Mouse (Mus musculus) C2C12 (cell line): ENCODE data around the gene Nell1. TPM values are rescaled to one million over a fixed set of nuclear protein-coding genes. Genes with fewer than 3 reads are reported as not detected.

Experiments
- H3K27me3 ChIP-seq: one replicate; pipeline ENCODE4 v1.6.1; 2011; ENCODE audit not compliant: control insufficient read depth, insufficient read depth, insufficient read length
- H3K36me3 ChIP-seq: one replicate; pipeline ENCODE4 v1.6.1; 2011; ENCODE audit not compliant: control insufficient read depth, insufficient read depth
- H3K4me3 ChIP-seq: one replicate; pipeline ENCODE4 v1.5.1; 2011; ENCODE audit warnings: mild to moderate bottlenecking, control low read depth; ENCODE audit not compliant: poor library complexity, insufficient read depth, severe bottlenecking
- H3K79me2 ChIP-seq: one replicate; pipeline ENCODE4 v1.6.1; 2011; ENCODE audit not compliant: control insufficient read depth, insufficient read depth
- H3K79me3 ChIP-seq: one replicate; pipeline ENCODE4 v1.6.1; 2011; ENCODE audit warnings: low read depth, control low read depth
- H3ac ChIP-seq: one replicate; pipeline ENCODE3; 2011; ENCODE audit warnings: low read depth; ENCODE audit not compliant: control insufficient read depth, insufficient read length
- CEBPB ChIP-seq: IDR thresholded peaks from one replicate; pipeline ENCODE4 v1.6.1; 2011; ENCODE audit warnings: low read depth, mild to moderate bottlenecking, control low read depth, moderate library complexity
- CTCF ChIP-seq: IDR thresholded peaks from one replicate; pipeline ENCODE4 v1.5.1; 2011; ENCODE audit not compliant: control insufficient read depth, insufficient read depth, insufficient read length
- FOSL1 ChIP-seq: IDR thresholded peaks from one replicate; pipeline ENCODE4 v1.8.0; 2011; ENCODE audit warnings: mild to moderate bottlenecking, low read length; ENCODE audit not compliant: poor library complexity, insufficient read depth, severe bottlenecking
- MAX ChIP-seq: IDR thresholded peaks from one replicate; pipeline ENCODE4 v1.6.1; 2011; ENCODE audit warnings: mild to moderate bottlenecking, control low read depth
- MYOD1 ChIP-seq: IDR thresholded peaks from one replicate; pipeline ENCODE4 v1.6.1; 2011; ENCODE audit warnings: low read depth; ENCODE audit not compliant: control insufficient read depth, insufficient read length
- MYOG ChIP-seq: IDR thresholded peaks from one replicate; pipeline ENCODE4 v1.6.1; 2011; ENCODE audit not compliant: control insufficient read depth, insufficient read length; ENCODE audit errors: extremely low read depth
- USF1 ChIP-seq: IDR thresholded peaks from one replicate; pipeline ENCODE4 v1.6.1; 2011; ENCODE audit warnings: low read depth, mild to moderate bottlenecking, control low read depth, moderate library complexity
- polyA plus RNA-seq: library from polyadenylated mRNA; unstranded; fragments of >200 nt; fragmentation: generic; extraction: Trizol; gene quantifications from one replicate; pipeline ENCODE4 v1.2.1, GENCODE M21; 2012; ENCODE audit warnings: missing spikeins

Gene Nell1
- polyA plus RNA-seq, 1 experiment = not detected

DNA sequence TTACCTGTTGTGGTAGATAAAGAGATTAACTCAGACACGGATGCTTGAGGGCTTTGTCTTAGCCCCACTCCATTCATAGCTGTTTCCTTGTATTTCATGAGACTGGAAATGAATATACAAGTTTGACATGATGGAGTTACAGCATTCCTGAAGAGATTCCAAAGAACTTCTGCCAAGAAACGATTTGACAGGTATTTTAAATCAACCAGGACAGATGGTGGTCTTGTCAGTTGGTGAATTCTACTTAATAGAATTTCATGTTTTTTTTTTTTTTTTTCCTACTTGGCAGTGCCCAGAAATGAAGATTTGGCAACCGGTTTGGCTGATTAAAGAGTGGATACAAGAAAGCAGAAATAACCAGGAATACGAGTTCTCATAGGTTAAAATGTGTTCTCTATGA lies 24.7 kb downstream of the Nell1 start:
- no peaks in the 10 kb centered on the region for H3K79me2 ChIP-seq
- H3K27me3 ChIP-seq = no peaks in the 10 kb centered on the region
- H3K36me3 ChIP-seq = no peaks in the 10 kb centered on the region
- no peaks in the 10 kb centered on the region for H3K79me3 ChIP-seq
- H3K4me3 ChIP-seq = no peak overlapping the region
- no peak for TF ChIP-seq MYOG
- TF ChIP-seq CEBPB = no peak
- TF ChIP-seq CTCF = no peak
- no peak for TF ChIP-seq MAX
- no peak for TF ChIP-seq USF1
- no peak for TF ChIP-seq MYOD1
- TF ChIP-seq FOSL1 = no peak
- no peak overlapping the region for H3ac ChIP-seq

- H3K4me3 ChIP-seq = no peak overlapping the region
- no peaks in the 10 kb centered on the region for H3K79me2 ChIP-seq
- TF ChIP-seq FOSL1 = no peak
- no peak for TF ChIP-seq MYOG
- TF ChIP-seq MAX = no peak
- no peak for TF ChIP-seq CTCF
- TF ChIP-seq USF1 = no peak
- TF ChIP-seq MYOD1 = no peak
- H3ac ChIP-seq = no peak overlapping the region
- H3K36me3 ChIP-seq = no peaks in the 10 kb centered on the region
- H3K79me3 ChIP-seq = no peaks in the 10 kb centered on the region
- no peaks in the 10 kb centered on the region for H3K27me3 ChIP-seq
Measured at GRCm38 (mm10) chr7:50005268-50005667, 30.6 kb downstream of the Nell1 start.

- no peaks in the 10 kb centered on the region for H3K36me3 ChIP-seq
- H3K4me3 ChIP-seq = no peak overlapping the region
- H3K27me3 ChIP-seq = no peaks in the 10 kb centered on the region
- TF ChIP-seq CEBPB (no peak), USF1 (no peak), MYOD1 (no peak), MAX (no peak), MYOG (no peak), FOSL1 (no peak), CTCF (no peak)
- no peaks in the 10 kb centered on the region for H3K79me2 ChIP-seq
- no peak overlapping the region for H3ac ChIP-seq
- H3K79me3 ChIP-seq = no peaks in the 10 kb centered on the region
Measured at GRCm38 (mm10) chr7:50035187-50036153, 60.8 kb downstream of the Nell1 start.

GRCm38 (mm10) chr7:50041112-50041511 lies 66.4 kb downstream of the Nell1 start:
- Histone ChIP-seq H3K4me3 (no peak overlapping the region), H3ac (no peak overlapping the region), H3K79me3 (no peaks in the 10 kb centered on the region), H3K36me3 (no peaks in the 10 kb centered on the region), H3K27me3 (no peaks in the 10 kb centered on the region), H3K79me2 (no peaks in the 10 kb centered on the region)
- TF ChIP-seq MYOD1 (no peak), USF1 (no peak), FOSL1 (no peak), CEBPB (no peak), MAX (no peak), MYOG (no peak), CTCF (no peak)

DNA sequence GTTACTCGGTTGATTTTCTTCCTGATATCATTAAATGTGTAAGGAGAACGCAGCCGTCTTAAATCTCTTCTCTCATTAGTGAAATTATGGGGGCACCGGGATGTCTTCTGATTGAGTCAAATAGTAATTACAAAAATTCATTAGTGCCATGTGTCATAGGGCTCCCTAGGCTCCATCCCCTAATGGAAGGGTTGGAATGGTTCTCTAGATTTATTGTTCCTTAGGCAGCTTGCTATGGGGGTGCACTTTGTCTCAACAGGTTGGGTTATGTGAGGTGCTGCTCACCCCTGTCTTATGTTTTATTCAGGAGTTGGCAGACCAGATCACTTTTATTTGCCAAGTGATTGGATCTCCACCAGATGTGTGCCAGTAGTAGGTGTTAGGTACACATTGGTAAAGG lies 75.5 kb downstream of the Nell1 start:
- no peaks in the 10 kb centered on the region for H3K79me3 ChIP-seq
- no peaks in the 10 kb centered on the region for H3K27me3 ChIP-seq
- TF ChIP-seq MYOD1 (no peak), MAX (no peak), CEBPB (no peak), USF1 (no peak), FOSL1 (no peak), MYOG (no peak), CTCF (no peak)
- no peaks in the 10 kb centered on the region for H3K36me3 ChIP-seq
- no peak overlapping the region for H3ac ChIP-seq
- H3K4me3 ChIP-seq = no peak overlapping the region
- H3K79me2 ChIP-seq = no peaks in the 10 kb centered on the region
